Mouse (Mus musculus) midbrain, embryonic 16.5 days (tissue): ENCODE measurements at regions not wholly inside any gene's neighbourhood (a gene's known extent, or its start where the extent isn't known, plus 50 kb on each side); places are given as distances from the start of the nearest gene placed in this dataset.

Experiments
- ATAC-seq: fragments of 200-750 bp; cut with Nextera tagmentation; 2 replicates; pipeline ENCODE4 v1.8.0; 2017; ENCODE audit warnings: moderate TSS enrichment
- H3K27ac ChIP-seq: fragments of 300-500 bp; sonication (generic); 2 replicates; pipeline ENCODE4 v1.5.1; 2014; ENCODE audit warnings: mild to moderate bottlenecking, low read length, mixed read lengths
- H3K27me3 ChIP-seq: fragments of 300-500 bp; sonication (generic); 2 replicates; pipeline ENCODE4 v1.6.1; 2014; ENCODE audit warnings: low read depth, low read length, mixed read lengths; ENCODE audit not compliant: control insufficient read depth, insufficient read depth
- H3K36me3 ChIP-seq: fragments of 300-500 bp; sonication (generic); 2 replicates; pipeline ENCODE4 v1.6.1; 2014; ENCODE audit warnings: mild to moderate bottlenecking, low read length, moderate library complexity, mixed read lengths; ENCODE audit not compliant: control insufficient read depth, insufficient read depth
- H3K4me1 ChIP-seq: fragments of 300-500 bp; sonication (generic); 2 replicates; pipeline ENCODE4 v1.6.1; 2014; ENCODE audit warnings: mild to moderate bottlenecking, low read length, mixed read lengths; ENCODE audit not compliant: control insufficient read depth, insufficient read depth
- H3K4me2 ChIP-seq: fragments of 300-500 bp; sonication (generic); 2 replicates; pipeline ENCODE4 v1.6.1; 2014; ENCODE audit warnings: mild to moderate bottlenecking, low read length, mixed read lengths
- H3K4me3 ChIP-seq: fragments of 300-500 bp; sonication (generic); 2 replicates; pipeline ENCODE4 v1.5.1; 2014; ENCODE audit warnings: low read depth, mild to moderate bottlenecking, low read length, moderate library complexity, mixed read lengths
- H3K9ac ChIP-seq: fragments of 300-500 bp; sonication (generic); 2 replicates; pipeline ENCODE4 v1.6.1; 2014; ENCODE audit warnings: low read depth, low read length, mixed read lengths
- H3K9me3 ChIP-seq: fragments of 300-500 bp; sonication (generic); replicated peaks from 2 replicates; pipeline ENCODE4 v1.6.1; 2014; ENCODE audit warnings: mild to moderate bottlenecking, low read length, mixed read lengths; ENCODE audit not compliant: control insufficient read depth, poor library complexity, severe bottlenecking
- WGBS: fragments of 180-500 bp; shearing (Covaris S2); extraction: QIAGEN DNeasy Blood & Tissue Kit; methylation state at CpG from one replicate; pipeline ENCODE4 v1.1.7; 2014; 5-methylcytosine and 5-hydroxymethylcytosine counted together

- Histone ChIP-seq H3K27ac (no peak overlapping the region), H3K9ac (no peak overlapping the region), H3K36me3 (no peaks in the 10 kb centered on the region), H3K27me3 (no peaks in the 10 kb centered on the region), H3K4me1 (no peaks in the 10 kb centered on the region), H3K9me3 (no peaks in the 10 kb centered on the region), H3K4me3 (no peak overlapping the region), H3K4me2 (no peak overlapping the region)
- ATAC-seq: no peak
- WGBS: 93% methylated on average over 2 of the region's 2 CpGs
Observed at GRCm38 (mm10) chr10:38147421-38147820, 674.2 kb downstream of the Rfpl4b start.

DNA sequence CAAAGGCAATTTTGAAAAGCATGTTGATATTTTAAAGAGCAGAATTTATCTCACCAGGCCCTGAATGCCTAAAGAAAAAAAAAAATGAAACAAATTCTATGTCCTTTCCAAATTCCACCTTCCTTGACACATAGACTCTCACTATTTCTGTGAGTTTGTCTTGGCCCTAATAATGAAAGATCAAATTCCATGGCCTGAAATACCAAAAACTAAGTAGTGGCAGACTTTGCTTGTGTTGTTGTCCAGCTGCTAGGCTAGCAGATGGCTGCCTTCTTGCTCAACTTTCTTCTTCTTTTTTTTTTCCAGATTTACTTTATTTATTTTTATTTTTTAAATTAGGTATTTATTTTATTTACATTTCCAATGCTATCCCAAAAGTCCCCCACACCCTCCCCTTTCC, 682.4 kb downstream of the Rfpl4b start:
- H3K9me3 ChIP-seq: no peaks in the 10 kb centered on the region
- no peak overlapping the region for H3K27ac ChIP-seq
- H3K9ac ChIP-seq: no peak overlapping the region
- no peak overlapping the region for H3K4me2 ChIP-seq
- no peaks in the 10 kb centered on the region for H3K4me1 ChIP-seq
- H3K36me3 ChIP-seq: no peaks in the 10 kb centered on the region
- H3K4me3 ChIP-seq: no peak overlapping the region
- no peak for ATAC-seq
- H3K27me3 ChIP-seq: no peaks in the 10 kb centered on the region

- WGBS: 73% methylated on average over 3 of the region's 3 CpGs
- H3K9ac ChIP-seq: no peak overlapping the region
- no peak overlapping the region for H3K4me3 ChIP-seq
- H3K4me2 ChIP-seq: no peak overlapping the region
- no peaks in the 10 kb centered on the region for H3K9me3 ChIP-seq
- H3K36me3 ChIP-seq: no peaks in the 10 kb centered on the region
- ATAC-seq: no peak
- no peaks in the 10 kb centered on the region for H3K27me3 ChIP-seq
- no peak overlapping the region for H3K27ac ChIP-seq
- no peaks in the 10 kb centered on the region for H3K4me1 ChIP-seq
Observed at GRCm38 (mm10) chr10:38121911-38122573, 699.5 kb downstream of the Rfpl4b start.

DNA sequence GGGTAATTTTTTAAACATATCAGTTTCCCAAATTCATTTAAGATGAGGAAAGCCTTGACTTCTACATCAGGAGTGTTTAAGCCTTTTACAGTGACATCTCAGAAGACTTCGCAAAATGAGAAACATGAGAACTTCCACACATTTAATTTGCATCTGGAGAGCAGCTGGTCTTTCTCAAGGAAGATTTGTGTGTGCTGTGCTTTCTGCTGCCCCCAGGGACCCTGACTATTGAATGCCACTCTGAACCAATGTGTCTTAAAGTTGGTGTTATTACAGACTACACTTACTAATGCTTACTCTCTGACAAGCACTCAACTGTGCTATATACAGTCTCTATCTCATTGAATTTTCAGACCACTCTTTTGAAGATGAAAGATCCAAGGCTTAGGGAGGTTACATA, 703.0 kb downstream of the Rfpl4b start:
- no peaks in the 10 kb centered on the region for H3K36me3 ChIP-seq

DNA sequence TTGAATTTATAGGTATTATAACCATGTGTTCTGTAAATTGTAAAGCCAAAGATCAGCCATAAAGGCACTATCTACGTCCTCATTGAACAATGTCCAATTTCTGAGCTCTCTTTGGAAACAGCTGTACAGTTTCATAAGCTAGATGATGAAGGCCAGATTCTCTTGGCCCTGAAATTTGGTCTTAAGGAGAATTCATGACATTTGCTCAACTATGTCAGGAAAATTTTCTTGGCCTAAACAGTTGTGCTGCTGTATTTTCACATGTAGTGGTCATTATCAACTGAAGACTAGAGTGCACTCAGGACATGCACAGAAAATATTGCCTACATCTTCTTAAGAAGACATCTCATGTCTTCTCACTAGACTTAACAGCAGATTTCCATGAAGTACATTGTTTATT, 705.1 kb downstream of the Rfpl4b start:
- Histone ChIP-seq H3K27ac (no peak overlapping the region), H3K36me3 (no peaks in the 10 kb centered on the region), H3K9me3 (no peaks in the 10 kb centered on the region), H3K27me3 (no peaks in the 10 kb centered on the region), H3K4me2 (no peak overlapping the region), H3K9ac (no peak overlapping the region), H3K4me1 (no peaks in the 10 kb centered on the region), H3K4me3 (no peak overlapping the region)
- no peak for ATAC-seq
- WGBS: 79% methylated on average over 1 of the region's 1 CpGs

More for the DNA sequence above, 703.0 kb downstream of the Rfpl4b start:
- Histone ChIP-seq H3K27me3 (no peaks in the 10 kb centered on the region), H3K27ac (no peak overlapping the region), H3K4me3 (no peak overlapping the region), H3K9ac (no peak overlapping the region), H3K9me3 (no peaks in the 10 kb centered on the region), H3K4me2 (no peak overlapping the region), H3K4me1 (no peaks in the 10 kb centered on the region)
- WGBS: 80% methylated on average over 1 of the region's 1 CpGs
- no peak for ATAC-seq

DNA sequence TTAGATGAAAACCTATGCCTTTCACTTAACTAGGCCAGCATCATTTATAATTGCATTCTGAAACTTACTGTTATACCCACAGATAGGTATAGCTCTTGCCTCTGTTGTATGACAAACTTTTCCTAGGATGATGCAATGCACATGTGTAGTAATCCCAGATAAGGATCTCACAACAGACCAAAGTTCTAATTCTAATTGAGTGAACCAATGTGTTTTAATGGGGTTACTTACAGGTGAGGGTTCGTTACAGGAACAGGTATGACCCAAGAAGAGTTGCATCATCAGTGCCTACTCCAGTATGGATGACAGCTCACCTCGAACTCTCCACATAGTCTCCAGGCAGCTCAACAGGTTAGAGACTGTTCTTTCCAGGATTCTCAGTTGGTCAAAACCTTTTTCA, 707.4 kb downstream of the Rfpl4b start:
- no peak overlapping the region for H3K4me2 ChIP-seq
- no peak overlapping the region for H3K27ac ChIP-seq
- H3K27me3 ChIP-seq: no peaks in the 10 kb centered on the region
- no peak for ATAC-seq
- H3K4me3 ChIP-seq: no peak overlapping the region
- WGBS: 83% methylated on average over 2 of the region's 2 CpGs
- no peaks in the 10 kb centered on the region for H3K4me1 ChIP-seq
- H3K9me3 ChIP-seq: no peaks in the 10 kb centered on the region
- H3K36me3 ChIP-seq: no peaks in the 10 kb centered on the region
- H3K9ac ChIP-seq: no peak overlapping the region

- WGBS: 85% methylated on average over 6 of the region's 6 CpGs
Observed at GRCm38 (mm10) chr10:38108591-38108990, 713.0 kb downstream of the Rfpl4b start.

DNA sequence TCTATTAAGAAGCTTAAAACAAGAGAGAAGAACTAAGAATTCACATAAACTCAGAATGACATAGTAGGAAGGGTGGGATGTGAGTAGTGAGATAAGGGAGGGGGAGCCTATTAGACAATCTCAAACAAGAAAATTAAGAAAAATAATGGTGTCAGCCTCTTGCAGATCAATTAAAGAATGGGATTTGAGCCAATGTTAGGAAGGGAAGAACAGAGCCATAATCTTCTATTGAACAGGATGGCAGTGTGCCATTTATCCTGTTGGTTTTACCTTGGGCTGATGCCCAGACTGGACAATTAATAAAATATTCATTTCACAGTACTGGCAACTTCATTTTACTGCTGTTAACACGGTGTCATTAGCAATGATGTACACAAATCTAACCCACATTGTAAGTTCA, 718.0 kb downstream of the Rfpl4b start:
- Histone ChIP-seq H3K4me3 (no peak overlapping the region), H3K36me3 (no peaks in the 10 kb centered on the region), H3K9me3 (no peaks in the 10 kb centered on the region), H3K4me2 (no peak overlapping the region), H3K4me1 (no peaks in the 10 kb centered on the region), H3K27me3 (no peaks in the 10 kb centered on the region), H3K9ac (no peak overlapping the region), H3K27ac (no peak overlapping the region)
- no peak for ATAC-seq
- 51% methylated on average over 1 of the region's 1 CpGs for WGBS

More at GRCm38 (mm10) chr10:38108591-38108990, 713.0 kb downstream of the Rfpl4b start:
- Histone ChIP-seq H3K9me3 (no peaks in the 10 kb centered on the region), H3K4me2 (no peak overlapping the region), H3K4me3 (no peak overlapping the region), H3K4me1 (no peaks in the 10 kb centered on the region), H3K27me3 (no peaks in the 10 kb centered on the region), H3K9ac (no peak overlapping the region), H3K27ac (no peak overlapping the region), H3K36me3 (no peaks in the 10 kb centered on the region)
- ATAC-seq: no peak

DNA sequence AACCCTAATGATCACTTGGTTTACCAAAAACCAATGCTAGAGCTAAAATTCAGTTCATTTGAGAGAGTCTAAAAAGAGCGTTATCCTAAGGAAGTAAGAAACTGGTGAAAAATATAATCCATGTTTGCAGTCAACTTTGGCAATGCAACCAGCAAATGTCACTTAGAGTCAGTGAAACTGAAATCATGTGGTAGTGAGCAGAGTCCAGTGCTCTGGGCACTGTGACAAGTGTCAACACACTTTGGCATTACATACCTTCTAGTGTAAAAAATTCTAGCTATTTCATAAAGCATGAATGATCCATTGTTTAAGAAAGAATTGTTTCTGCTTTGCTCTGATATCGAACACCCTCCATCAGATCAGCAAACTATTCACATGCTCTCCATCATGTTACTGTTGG, 743.1 kb downstream of the Rfpl4b start:
- no peaks in the 10 kb centered on the region for H3K9me3 ChIP-seq
- no peak overlapping the region for H3K9ac ChIP-seq
- H3K4me2 ChIP-seq: no peak overlapping the region
- ATAC-seq: no peak
- no peaks in the 10 kb centered on the region for H3K27me3 ChIP-seq
- WGBS: 96% methylated on average over 2 of the region's 2 CpGs
- no peak overlapping the region for H3K4me3 ChIP-seq
- H3K4me1 ChIP-seq: no peaks in the 10 kb centered on the region
- H3K36me3 ChIP-seq: no peaks in the 10 kb centered on the region
- H3K27ac ChIP-seq: no peak overlapping the region
